Mouse (Mus musculus): ENCODE measurements around the gene Gm10643.

The Gm10643 gene

DNA sequence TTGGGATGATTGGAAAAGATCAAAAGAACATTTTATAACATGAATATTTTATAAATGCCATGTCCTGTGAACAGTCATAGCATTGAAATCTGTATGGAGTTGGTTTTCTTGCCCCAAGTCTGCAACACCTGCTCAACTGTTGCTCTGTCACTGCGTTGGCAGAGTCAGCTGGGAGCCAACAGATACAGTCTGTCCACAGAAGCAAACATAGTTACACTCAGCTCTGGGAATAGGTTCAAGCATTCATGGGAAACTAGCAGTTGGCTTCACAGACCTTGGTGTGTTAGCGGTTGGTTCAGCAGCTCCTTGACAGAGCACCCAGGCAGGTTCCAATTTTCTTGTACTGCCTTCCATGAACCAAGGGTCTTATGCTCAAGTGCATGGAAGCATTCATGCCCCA lies 5.7 kb upstream of the Gm10643 start:
- DNase-seq (ENCODE audit: low read depth) = no peak

GRCm38 (mm10) chr8:84070241-84070640 lies 5.3 kb upstream of the Gm10643 start:
- no peak for DNase-seq (ENCODE audit: low read depth)

DNA sequence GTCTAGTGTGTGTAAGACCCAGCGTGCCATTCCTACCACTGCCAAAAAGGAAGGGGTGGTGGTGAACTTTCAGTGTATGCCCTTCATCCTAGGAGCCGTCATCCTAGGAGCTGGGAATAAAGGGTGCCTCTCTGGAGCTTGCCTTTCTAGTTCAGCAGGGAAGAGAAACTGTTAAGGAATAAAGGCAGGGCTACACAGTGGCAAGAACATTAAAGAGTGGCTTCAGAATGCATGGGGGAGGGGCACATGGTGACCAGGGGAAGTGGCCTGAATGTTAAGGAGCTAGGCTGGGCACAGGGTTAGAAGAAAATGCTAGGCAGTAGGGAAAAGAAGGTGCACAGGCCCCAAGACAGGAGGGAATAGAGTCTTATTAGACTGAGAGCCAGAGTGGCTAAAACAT lies 4.8 kb upstream of the Gm10643 start:
- DNase-seq (ENCODE audit: low read depth) = no peak

DNA sequence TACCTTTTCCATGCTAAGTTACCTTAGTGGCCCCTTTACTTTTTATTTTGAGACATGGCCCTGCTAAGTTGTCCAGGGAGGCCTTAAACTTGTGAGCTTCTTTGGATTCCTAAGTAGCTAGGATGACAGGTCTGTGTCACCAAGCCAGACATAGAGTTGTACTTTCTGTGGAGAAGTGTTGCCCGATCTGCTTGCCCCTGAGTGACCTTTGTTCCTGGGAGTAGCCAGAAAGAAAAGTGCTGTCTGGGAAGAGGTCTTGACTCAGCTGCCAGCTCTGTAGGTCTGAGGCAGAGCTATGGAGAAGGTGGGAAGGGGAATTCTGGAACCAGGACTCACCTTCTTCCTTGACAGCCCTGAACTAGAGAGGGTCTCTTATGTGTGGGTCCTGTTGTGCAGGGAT lies 4.2 kb upstream of the Gm10643 start:
- DNase-seq (ENCODE audit: low read depth) = no peak

GRCm38 (mm10) chr8:84068316-84069035 lies 3.5 kb upstream of the Gm10643 start:
- no peak for DNase-seq (ENCODE audit: low read depth)

DNA sequence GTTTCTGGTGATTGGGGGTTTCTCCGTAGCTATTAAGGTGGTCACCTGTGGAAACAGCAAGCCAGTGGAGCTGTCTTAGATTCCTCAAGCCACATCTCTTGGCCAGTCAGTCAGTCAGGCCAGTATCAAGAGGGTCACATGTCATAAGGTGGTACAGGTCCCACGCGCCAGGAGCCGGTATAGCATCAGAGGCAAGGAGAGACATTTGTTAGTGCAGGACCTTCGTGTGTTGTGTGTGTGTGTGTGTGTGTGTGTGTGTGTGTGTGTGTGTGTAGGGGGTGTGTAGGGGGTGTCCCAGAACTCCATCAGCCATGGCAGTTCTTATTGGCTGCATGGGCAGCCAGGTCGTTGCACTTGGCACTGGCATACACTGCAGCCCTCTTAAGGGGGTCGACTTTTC lies 3.0 kb upstream of the Gm10643 start:
- no peak for DNase-seq (ENCODE audit: low read depth)

- DNase-seq (ENCODE audit: low read depth) = peak; percentile 96
These were observed 2.2 kb upstream of the Gm10643 start for GRCm38 (mm10) chr8:84067047-84067573.

- DNase-seq (ENCODE audit: low read depth) = peak; percentile 99
These were observed 1.5 kb upstream of the Gm10643 start, which contains the start of gene Rfx1 for GRCm38 (mm10) chr8:84066291-84066930. Gene Rfx1, plus strand, starts transcription at chr8:84066834.

DNA sequence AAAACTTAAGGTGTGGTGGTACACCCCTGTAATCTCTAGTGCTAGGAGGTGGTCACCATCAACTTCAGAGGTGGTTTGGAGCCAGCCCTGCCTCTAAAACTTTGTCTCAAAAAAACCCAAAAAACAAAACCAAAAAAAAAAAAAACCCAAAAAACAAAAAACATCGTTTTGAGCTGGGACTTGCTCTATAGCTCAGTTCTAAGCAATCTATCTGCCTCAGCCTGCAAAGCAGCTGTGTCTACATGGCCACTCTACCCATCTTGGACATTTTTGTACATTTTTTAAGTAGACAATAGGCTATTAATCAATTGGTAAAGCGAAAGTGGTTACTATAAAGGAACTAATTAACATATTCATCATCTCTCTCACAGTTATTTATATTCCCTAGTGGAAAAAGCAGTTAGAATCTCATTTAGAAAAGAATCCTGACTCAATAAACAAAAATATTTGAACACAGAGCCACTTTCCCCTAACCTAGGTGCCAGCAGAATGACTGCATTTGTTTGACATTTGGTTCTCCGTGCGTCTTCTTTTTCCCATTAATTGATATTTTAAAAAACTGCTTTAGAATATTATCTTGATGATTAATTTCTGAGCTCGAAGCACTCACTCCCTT lies 628 bp upstream of the Gm10643 start:
- DNase-seq (ENCODE audit: low read depth) = no peak

GRCm38 (mm10) chr8:84063861-84064610 lies 901 bp downstream of the Gm10643 start:
- DNase-seq (ENCODE audit: low read depth) = no peak

GRCm38 (mm10) chr8:84060245-84060644 lies 4.7 kb downstream of the Gm10643 start:
- DNase-seq (ENCODE audit: low read depth) = no peak

GRCm38 (mm10) chr8:84059226-84059625 lies 5.7 kb downstream of the Gm10643 start:
- DNase-seq (ENCODE audit: low read depth) = no peak

DNA sequence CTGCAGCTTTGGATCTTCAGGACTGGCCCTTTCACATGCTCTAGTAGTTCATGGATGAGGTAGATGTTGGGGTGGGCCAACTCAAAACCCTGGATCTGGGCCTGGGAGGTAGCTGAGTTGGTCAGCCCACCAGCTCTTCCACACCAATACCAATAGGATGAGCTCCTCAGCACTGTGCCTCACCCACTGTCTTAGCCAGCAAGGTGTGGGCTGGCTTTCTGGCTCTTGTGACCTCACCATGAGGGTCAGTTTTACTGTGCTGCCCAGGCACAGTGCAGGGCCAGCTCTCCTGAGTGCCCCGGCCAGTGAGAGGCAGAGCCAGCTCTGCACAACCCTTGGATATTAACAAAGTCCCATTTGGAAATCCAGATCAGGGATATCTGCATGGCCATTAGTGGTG lies 7.1 kb downstream of the Gm10643 start:
- DNase-seq (ENCODE audit: low read depth) = no peak

- no peak for DNase-seq (ENCODE audit: low read depth)
These were observed 11.7 kb downstream of the Gm10643 start for GRCm38 (mm10) chr8:84053229-84053628.

GRCm38 (mm10) chr8:84052746-84053145 lies 12.2 kb downstream of the Gm10643 start:
- peak; percentile 40 for DNase-seq (ENCODE audit: low read depth)

DNA sequence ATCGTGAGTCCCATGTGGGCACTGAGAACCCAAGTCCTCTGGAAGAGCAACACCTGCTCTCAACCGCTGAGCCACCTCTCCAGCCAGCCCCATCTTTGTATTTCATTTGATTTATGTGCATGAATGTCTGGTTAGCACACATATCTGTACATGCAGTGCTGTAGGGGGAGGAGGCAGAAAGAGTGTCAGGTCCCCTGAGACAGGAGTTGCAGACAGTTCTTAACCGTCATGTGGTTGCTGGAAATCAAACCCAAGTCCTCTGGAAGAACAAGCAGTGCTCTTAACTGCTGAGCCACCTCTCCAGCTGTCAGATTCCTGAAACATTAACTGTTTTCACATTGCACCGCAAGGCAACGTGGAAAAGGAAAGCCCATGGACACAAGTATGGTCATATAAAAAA lies 16.8 kb downstream of the Gm10643 start:
- peak; percentile 46 for DNase-seq (ENCODE audit: low read depth)

- no peak for DNase-seq (ENCODE audit: low read depth)
These were observed 18.4 kb downstream of the Gm10643 start for GRCm38 (mm10) chr8:84046505-84046904.

DNA sequence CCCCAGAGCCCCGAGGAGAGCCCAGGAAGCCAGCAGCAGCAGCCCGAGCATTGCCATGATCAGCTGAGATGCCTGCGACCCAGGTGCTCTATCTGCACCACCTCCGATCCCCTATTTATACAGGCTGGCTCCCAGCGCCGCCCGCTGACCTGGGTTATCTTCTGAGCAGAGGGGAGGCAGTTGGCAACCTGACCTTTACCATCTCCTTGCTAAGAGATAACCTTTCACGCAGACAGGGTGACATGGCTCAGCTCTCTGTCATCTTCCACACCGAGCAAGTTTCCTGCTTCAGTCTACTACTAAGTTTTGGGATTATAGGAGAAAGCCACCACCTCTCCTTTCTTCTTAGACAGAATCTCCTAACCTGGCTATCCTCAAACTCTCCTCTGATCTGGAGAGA lies 20.0 kb downstream of the Gm10643 start, which contains the start of gene Rln3:
Rln3 (minus strand) TSS at position 101 of the 400 bp plus-strand sequence.
- no peak for DNase-seq (ENCODE audit: low read depth)

GRCm38 (mm10) chr8:84044103-84044502 lies 20.8 kb downstream of the Gm10643 start:
- DNase-seq (ENCODE audit: low read depth) = no peak

DNA sequence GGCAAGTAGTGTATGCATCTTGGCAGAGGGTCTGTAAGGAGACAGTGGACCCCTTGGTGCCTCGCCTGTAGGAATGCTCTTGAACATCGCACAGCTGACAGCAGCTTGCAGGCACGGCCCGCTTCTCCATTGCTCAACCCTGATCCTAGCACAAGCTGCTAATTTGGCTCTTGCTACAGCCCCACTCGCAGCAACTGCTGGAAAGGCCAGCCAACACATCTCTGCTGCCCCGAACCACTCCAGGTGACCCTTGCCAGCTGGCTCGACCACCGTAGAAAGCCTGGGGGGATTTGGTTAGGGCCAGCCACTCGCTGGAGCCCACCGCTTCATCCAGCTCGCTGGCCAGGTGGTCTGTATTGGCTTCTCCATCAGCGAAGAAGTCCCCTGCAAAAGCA lies 22.0 kb downstream of the Gm10643 start:
- DNase-seq (ENCODE audit: low read depth) = peak; percentile 51

- DNase-seq (ENCODE audit: low read depth) = peak; percentile 47
These were observed 22.6 kb downstream of the Gm10643 start, which contains the start of gene Il27ra for GRCm38 (mm10) chr8:84042066-84042947. Gene Il27ra, minus strand, starts transcription at chr8:84042589.
